ENCODE assay signal across 27 mouse cellular contexts in the genomic region with DNA sequence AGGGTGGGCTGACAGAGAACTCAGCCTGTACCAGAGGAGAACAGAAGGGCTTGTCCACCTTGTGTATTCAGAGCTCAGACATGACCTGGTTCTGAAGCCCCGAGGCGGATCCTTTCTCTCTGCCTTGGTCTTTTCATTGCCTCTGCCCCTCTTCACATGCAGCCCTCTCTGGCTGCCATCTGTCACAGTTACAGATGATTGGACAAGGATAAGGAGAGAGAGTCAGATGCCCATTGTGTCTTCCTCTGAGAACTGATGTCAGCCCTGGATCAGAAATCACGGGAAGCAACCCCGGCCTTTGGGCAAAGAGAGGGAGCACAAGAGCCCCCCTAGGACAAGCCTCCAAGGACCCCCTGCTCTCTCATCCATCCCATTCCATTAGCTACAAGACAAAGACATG. TPM values are rescaled to one million over a fixed set of nuclear protein-coding genes. Genes with fewer than 3 reads are reported as not detected.
DNase-seq lines count a peak whose midpoint lies in the region; ATAC-seq lines count a peak whose summit lies in the region.
"Had no signal": no experiment of that assay in that cellular context is flagged by ENCODE, and none has a peak within 500 bp of the region (broad histone marks: within the 10 kb centered on the region; RNA-seq: fewer than 3 reads in every experiment).

No protein-coding gene starts in this region.

- DNase-seq in cerebellum, adult 8-10 months = no peak
- peak; percentile 26 for DNase-seq in cerebellum, adult 9-10 months
- DNase-seq in retina, embryonic 14.5 days (ENCODE audit: low spot score) = peak; percentile 40
- DNase-seq in embryonic facial prominence, embryonic 10.5 days (ENCODE audit: low spot score) = no peak
- no peak for DNase-seq in thymus, postnatal 10 days (ENCODE audit: low spot score in 2 of 2)
- DNase-seq: adrenal gland, postnatal 10 days; gastrocnemius, adult 2 months; kidney, adult 18-20 months; layer of hippocampus, adult 9-11 months; lung, postnatal 36 days; midbrain, embryonic 14.5 days; right cerebral cortex, postnatal 25 days; thymus, postnatal 25 days had no signal

- no peaks in the 10 kb centered on the region for H3K9me3 ChIP-seq in hindbrain, embryonic 12.5 days (replicated peaks)
- no peaks in the 10 kb centered on the region for H3K9me3 ChIP-seq in embryonic facial prominence, embryonic 10.5 days
- H3K9me3 ChIP-seq: embryonic facial prominence, embryonic 13.5 days; forebrain, embryonic 12.5 days; limb, embryonic 15.5 days; liver, embryonic 15.5 days; lung, embryonic 15.5 days; megakaryocyte, embryonic 14.5 days; neural tube, embryonic 13.5 days had no signal

- H3K4me2 ChIP-seq in hindbrain, embryonic 12.5 days (replicated peaks) = no peak overlapping the region
- H3K4me2 ChIP-seq: embryonic facial prominence, embryonic 13.5 days; forebrain, embryonic 12.5 days; limb, embryonic 15.5 days; liver, embryonic 15.5 days; lung, embryonic 15.5 days; neural tube, embryonic 13.5 days had no signal

- no peaks in the 10 kb centered on the region for H3K27me3 ChIP-seq in hindbrain, embryonic 12.5 days
- no peaks in the 10 kb centered on the region for H3K27me3 ChIP-seq in embryonic facial prominence, embryonic 10.5 days (replicated peaks; ENCODE audit: low read depth, poor library complexity, severe bottlenecking)
- H3K27me3 ChIP-seq: embryonic facial prominence, embryonic 13.5 days; lung, embryonic 15.5 days; megakaryocyte, embryonic 14.5 days; neural tube, embryonic 13.5 days had no signal

- H3K36me3 ChIP-seq in hindbrain, embryonic 12.5 days = no peaks in the 10 kb centered on the region
- no peaks in the 10 kb centered on the region for H3K36me3 ChIP-seq in embryonic facial prominence, embryonic 10.5 days (replicated peaks)
- H3K36me3 ChIP-seq: embryonic facial prominence, embryonic 13.5 days; forebrain, embryonic 12.5 days; limb, embryonic 15.5 days; liver, embryonic 15.5 days; lung, embryonic 15.5 days; neural tube, embryonic 13.5 days had no signal

- ATAC-seq in cerebellum, adult (ENCODE audit: insufficient number of reproducible peaks, low FRiP score, low TSS enrichment) = peak; percentile 15; the same call in 1 of the 2 replicates
- ATAC-seq in hindbrain, embryonic 12.5 days (ENCODE audit: low FRiP score) = peak; percentile 61
- ATAC-seq: activated CD4-positive, CD25-positive, alpha-beta regulatory T cell, adult 4 months had no signal

- H3K4me1 ChIP-seq in hindbrain, embryonic 12.5 days = 0 out of 2 replicates have a peak, but pooled peaks cover 8% of the 10 kb centered on the region
- H3K4me1 ChIP-seq in embryonic facial prominence, embryonic 10.5 days = no peaks in the 10 kb centered on the region
- H3K4me1 ChIP-seq: embryonic facial prominence, embryonic 13.5 days; forebrain, embryonic 12.5 days; limb, embryonic 15.5 days; liver, embryonic 15.5 days; lung, embryonic 15.5 days; megakaryocyte, embryonic 14.5 days; neural tube, embryonic 13.5 days had no signal

- WGBS in hindbrain, embryonic 12.5 days = 56% methylated on average over 4 of the region's 4 CpGs
- WGBS in embryonic facial prominence, embryonic 10.5 days = 84% methylated on average over 4 of the region's 4 CpGs

- peak overlapping the region; percentile 17; the same call in 1 of the 2 replicates for H3K27ac ChIP-seq in hindbrain, embryonic 12.5 days
- H3K27ac ChIP-seq in embryonic facial prominence, embryonic 10.5 days (replicated peaks) = no peak overlapping the region
- H3K27ac ChIP-seq: embryonic facial prominence, embryonic 13.5 days; forebrain, embryonic 12.5 days; gastrocnemius, adult 2 months; left cerebral cortex, adult 2 months; limb, embryonic 15.5 days; liver, embryonic 15.5 days; lung, embryonic 15.5 days; neural tube, embryonic 13.5 days had no signal

- H3K9ac ChIP-seq in hindbrain, embryonic 12.5 days = no peak overlapping the region
- H3K9ac ChIP-seq: embryonic facial prominence, embryonic 13.5 days; forebrain, embryonic 12.5 days; limb, embryonic 15.5 days; liver, embryonic 15.5 days; lung, embryonic 15.5 days; neural tube, embryonic 13.5 days had no signal

- H3K4me3 ChIP-seq in hindbrain, embryonic 12.5 days = no peak overlapping the region
- no peak overlapping the region for H3K4me3 ChIP-seq in embryonic facial prominence, embryonic 10.5 days
- H3K4me3 ChIP-seq: embryonic facial prominence, embryonic 13.5 days; erythroblast, embryonic 14.5 days; forebrain, embryonic 12.5 days; gastrocnemius, adult 2 months; left cerebral cortex, adult 2 months; limb, embryonic 15.5 days; liver, embryonic 15.5 days; lung, embryonic 15.5 days; megakaryocyte, embryonic 14.5 days; myocyte; neural tube, embryonic 13.5 days had no signal

RNA-seq across cellular contexts. Expression of gene Crtac1, which starts 40.0 kb away (rescaled TPM):
- polyA plus RNA-seq in hindbrain, embryonic 12.5 days (2016; fragmentation: Nextera tagmentation; extraction: Ambion mirVana) = 14.0 and 14.8 TPM in 2 replicates
- 7.1 and 8.8 TPM in 2 replicates for polyA plus RNA-seq in embryonic facial prominence, embryonic 10.5 days (2016; fragmentation: Nextera tagmentation; extraction: Ambion mirVana)
- polyA plus RNA-seq: activated CD4-positive, CD25-positive, alpha-beta regulatory T cell, adult 4 months; erythroblast, embryonic 14.5 days; myocyte; spleen, adult 2 months had no signal

RNA-seq across cellular contexts. Expression of gene R3hcc1l, which starts 47.0 kb away (rescaled TPM):
- polyA plus RNA-seq in hindbrain, embryonic 12.5 days (2016; fragmentation: Nextera tagmentation; extraction: Ambion mirVana) = 19.9 and 23.3 TPM in 2 replicates
- polyA plus RNA-seq in embryonic facial prominence, embryonic 10.5 days (2016; fragmentation: Nextera tagmentation; extraction: Ambion mirVana) = 23.9 and 24.9 TPM in 2 replicates

Comparison
In these comparisons a context has a peak if more than half of its experiments do, and no peak if none do; other contexts are left out.
1. DNase-seq: peak in cerebellum, adult 9-10 months (single experiment) and retina, embryonic 14.5 days (single experiment); none in cerebellum, adult 8-10 months (single experiment), embryonic facial prominence, embryonic 10.5 days (single experiment) and thymus, postnatal 10 days (0 of 2).